Mouse (Mus musculus): ENCODE data around the gene Ctsd.

DNA sequence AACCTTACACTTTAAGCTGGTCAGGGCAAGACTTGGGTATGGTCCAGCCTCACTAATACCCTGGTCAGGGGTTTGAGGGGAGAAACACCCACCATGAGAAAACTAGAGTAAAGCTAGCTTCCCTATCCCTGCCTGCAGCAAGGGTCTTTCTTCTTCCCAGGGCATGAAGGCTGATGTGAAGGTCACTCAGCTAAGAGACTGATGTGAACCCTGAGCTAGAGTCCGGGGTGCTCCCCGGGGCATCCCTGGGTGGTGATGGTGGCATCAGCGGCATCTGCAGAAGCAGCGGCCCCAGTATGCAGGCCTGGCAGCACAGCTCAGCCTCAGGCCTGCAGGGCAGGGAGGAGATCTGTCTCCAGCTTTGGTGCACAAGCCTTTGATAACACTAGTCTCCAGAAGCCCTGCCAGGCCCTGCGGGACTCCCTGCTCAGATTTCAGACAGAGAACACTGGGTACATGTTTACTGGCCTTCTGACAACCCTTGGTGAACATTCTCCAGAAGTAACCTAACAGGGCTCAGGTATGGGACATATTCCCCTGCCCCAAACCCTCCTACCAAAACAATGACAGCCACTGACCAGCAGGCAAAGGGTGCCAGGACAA is 13.3 kb downstream of the Ctsd start:
- TF ChIP-seq GATA1 (IDR thresholded peaks at IDR 0.05; ENCODE audit: borderline replicate concordance, low read length) = no peak
- no peak for TF ChIP-seq TAL1 (conservative IDR thresholded peaks at IDR 0.05; ENCODE audit: low read depth, low read length)
- no peak for TF ChIP-seq CTCF (IDR thresholded peaks at IDR 0.05; ENCODE audit: low read depth, low read length)
- no peak for TF ChIP-seq POLR2AphosphoS5 (IDR thresholded peaks at IDR 0.05; ENCODE audit: insufficient replicate concordance, low read depth, low read length)
